In genomic region chr1:93150907-93151661, GRCm38 (mm10) we compare ENCODE assay signal across 29 mouse cellular contexts. TPM values are rescaled to one million over a fixed set of nuclear protein-coding genes. Genes with fewer than 3 reads are reported as not detected.
"Had no signal": no experiment of that assay in that cellular context is flagged by ENCODE, and none has a peak within 500 bp of the region (broad histone marks: within the 10 kb centered on the region; RNA-seq: fewer than 3 reads in every experiment).

No protein-coding gene starts in this region.

- ATAC-seq: intestine, embryonic 16.5 days; midbrain, embryonic 15.5 days had no signal

- H3K27me3 ChIP-seq: liver, embryonic 13.5 days; lung, embryonic 15.5 days; midbrain, embryonic 12.5 days; midbrain, embryonic 15.5 days; neural tube, embryonic 12.5 days; neural tube, embryonic 15.5 days had no signal

- H3K4me3 ChIP-seq: left cerebral cortex, adult 2 months; liver, embryonic 13.5 days; lung, embryonic 15.5 days; megakaryocyte, embryonic 14.5 days; midbrain, embryonic 12.5 days; midbrain, embryonic 15.5 days; neural tube, embryonic 12.5 days; neural tube, embryonic 15.5 days had no signal

- DNase-seq: kidney, adult 18-20 months; kidney, postnatal 25 days; layer of hippocampus, postnatal 36 days; liver, embryonic 13.5 days; right cerebral cortex, adult 18-20 months; right cerebral cortex, postnatal 14 days; right cerebral cortex, postnatal 4 days; thymus, adult 2 months; thymus, postnatal 14 days; thymus, postnatal 4 days had no signal

- H3K4me2 ChIP-seq: liver, embryonic 13.5 days; lung, embryonic 15.5 days; midbrain, embryonic 12.5 days; midbrain, embryonic 15.5 days; neural tube, embryonic 12.5 days; neural tube, embryonic 15.5 days had no signal

- H3K4me1 ChIP-seq: liver, embryonic 13.5 days; midbrain, embryonic 12.5 days; midbrain, embryonic 15.5 days; neural tube, embryonic 12.5 days; neural tube, embryonic 15.5 days had no signal

- H3K27ac ChIP-seq: kidney, postnatal 0 days; left cerebral cortex, adult 2 months; liver, embryonic 13.5 days; lung, embryonic 15.5 days; midbrain, embryonic 12.5 days; midbrain, embryonic 15.5 days; neural tube, embryonic 12.5 days; neural tube, embryonic 15.5 days; stomach, postnatal 0 days had no signal

- H3K9ac ChIP-seq: liver, embryonic 13.5 days; lung, embryonic 15.5 days; midbrain, embryonic 12.5 days; midbrain, embryonic 15.5 days; neural tube, embryonic 12.5 days; neural tube, embryonic 15.5 days had no signal

- H3K9me3 ChIP-seq: liver, embryonic 13.5 days; lung, embryonic 15.5 days; megakaryocyte, embryonic 14.5 days; midbrain, embryonic 12.5 days; midbrain, embryonic 15.5 days; neural tube, embryonic 12.5 days; neural tube, embryonic 15.5 days had no signal

- H3K36me3 ChIP-seq: liver, embryonic 13.5 days; lung, embryonic 15.5 days; midbrain, embryonic 12.5 days; midbrain, embryonic 15.5 days; neural tube, embryonic 12.5 days; neural tube, embryonic 15.5 days had no signal

RNA-seq across cellular contexts. Expression of gene 2310007B03Rik, which starts 9.7 kb away (rescaled TPM):
- total RNA-seq: layer of hippocampus, adult 8-10 months; layer of hippocampus, postnatal 10 days; layer of hippocampus, postnatal 36 days; left cerebral cortex, adult 2 months; left cerebral cortex, postnatal 10 days; left cerebral cortex, postnatal 36 days; liver, adult 2 months had no signal

RNA-seq across cellular contexts. Expression of gene Agxt, which starts 16.0 kb away (rescaled TPM):
- total RNA-seq: layer of hippocampus, adult 8-10 months; layer of hippocampus, postnatal 10 days; layer of hippocampus, postnatal 36 days; left cerebral cortex, adult 2 months; left cerebral cortex, postnatal 10 days; left cerebral cortex, postnatal 36 days had no signal
- polyA plus RNA-seq: kidney, embryonic 14.5 days; limb, embryonic 11.5 days; limb, embryonic 14.5 days; lung, embryonic 15.5 days; midbrain, embryonic 12.5 days; midbrain, embryonic 15.5 days; neural tube, embryonic 12.5 days; neural tube, embryonic 15.5 days; stomach, embryonic 14.5 days had no signal

RNA-seq across cellular contexts. Expression of gene Crocc2, which starts 17.4 kb away (rescaled TPM):
- total RNA-seq: liver, adult 2 months had no signal
- polyA plus RNA-seq: liver, adult 2 months; liver, embryonic 13.5 days had no signal
